Mouse (Mus musculus) lung, embryonic 15.5 days (tissue): ENCODE results near the gene Lgi1. TPM values are rescaled to one million over a fixed set of nuclear protein-coding genes. Genes with fewer than 3 reads are reported as not detected.

ENCODE experiments used
- ATAC-seq: fragments of 200-750 bp; cut with Nextera tagmentation; 2 replicates; pipeline ENCODE4 v1.8.0; 2017; ENCODE audit warnings: moderate number of reproducible peaks, borderline replicate concordance; ENCODE audit not compliant: low FRiP score, low TSS enrichment; ENCODE audit errors: extremely low read depth
- H3K27ac ChIP-seq: fragments of 300-500 bp; sonication (generic); 2 replicates; pipeline ENCODE4 v1.5.1; 2015; ENCODE audit warnings: moderate library complexity, mild to moderate bottlenecking, inconsistent platforms
- H3K27me3 ChIP-seq: fragments of 300-500 bp; sonication (generic); 2 replicates; pipeline ENCODE4 v1.6.1; 2015; ENCODE audit warnings: inconsistent platforms
- H3K36me3 ChIP-seq: fragments of 300-500 bp; sonication (generic); 2 replicates; pipeline ENCODE4 v1.6.1; 2015; ENCODE audit warnings: inconsistent platforms
- H3K4me1 ChIP-seq: fragments of 300-500 bp; sonication (generic); 2 replicates; pipeline ENCODE4 v1.6.1; 2015; ENCODE audit warnings: inconsistent platforms
- H3K4me2 ChIP-seq: fragments of 300-500 bp; sonication (generic); 2 replicates; pipeline ENCODE4 v1.6.1; 2015; ENCODE audit warnings: inconsistent platforms, mild to moderate bottlenecking, moderate library complexity
- H3K4me3 ChIP-seq: fragments of 300-500 bp; sonication (generic); 2 replicates; pipeline ENCODE4 v1.5.1; 2015; ENCODE audit warnings: mild to moderate bottlenecking, inconsistent platforms
- H3K9ac ChIP-seq: fragments of 300-500 bp; sonication (generic); 2 replicates; pipeline ENCODE4 v1.6.1; 2015; ENCODE audit warnings: inconsistent platforms
- H3K9me3 ChIP-seq: fragments of 300-500 bp; sonication (generic); 2 replicates; pipeline ENCODE4 v1.6.1; 2016; ENCODE audit warnings: inconsistent platforms
- WGBS: fragments of 180-500 bp; shearing (Covaris S2); methylation state at CpG from one replicate; pipeline ENCODE4 v1.1.7; 2015; 5-methylcytosine and 5-hydroxymethylcytosine counted together
- polyA plus RNA-seq: library from polyadenylated mRNA; unstranded; fragments of >200 nt; fragmentation: Nextera tagmentation; extraction: Ambion mirVana; gene quantifications from 2 replicates; pipeline ENCODE4 v1.2.1, GENCODE M21; 2015

Lgi1 gene
- polyA plus RNA-seq, 1 experiment from 2014 or later: 0.39 TPM

DNA sequence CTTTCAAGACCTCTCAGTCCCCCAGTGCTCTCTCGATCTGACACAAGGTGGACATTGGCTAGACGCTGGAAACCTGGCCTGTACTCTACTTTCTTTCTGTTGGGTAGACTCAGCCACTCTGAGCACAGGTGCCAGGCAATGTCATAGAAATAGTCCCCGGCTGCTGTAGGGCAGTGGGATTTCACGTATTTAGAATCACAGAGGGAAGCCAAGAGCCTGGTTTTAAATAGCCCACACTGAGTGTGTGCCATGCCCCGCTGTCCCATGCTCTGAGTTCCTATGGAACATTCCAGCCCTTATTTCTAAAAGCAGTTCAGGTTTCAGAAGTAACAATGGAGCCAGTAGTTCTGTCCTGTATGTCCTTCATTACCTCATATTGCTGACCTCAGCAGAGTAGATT, 3.1 kb downstream of the Lgi1 start:
- no peak overlapping the region for H3K9ac ChIP-seq
- peaks cover 14% of the 10 kb centered on the region for H3K27me3 ChIP-seq
- no peak overlapping the region for H3K4me2 ChIP-seq
- H3K4me1 ChIP-seq: 0 out of 2 replicates have a peak, but pooled peaks cover 5% of the 10 kb centered on the region
- 82% methylated on average over 5 of the region's 5 CpGs for WGBS
- H3K4me3 ChIP-seq: no peak overlapping the region
- no peaks in the 10 kb centered on the region for H3K36me3 ChIP-seq
- H3K9me3 ChIP-seq: no peaks in the 10 kb centered on the region
- ATAC-seq: no peak
- H3K27ac ChIP-seq: no peak overlapping the region

GRCm38 (mm10) chr19:38271071-38271470, 6.7 kb downstream of the Lgi1 start:
- no peaks in the 10 kb centered on the region for H3K27me3 ChIP-seq
- no peak overlapping the region for H3K4me2 ChIP-seq
- no peak overlapping the region for H3K4me3 ChIP-seq
- H3K27ac ChIP-seq: no peak overlapping the region
- no peaks in the 10 kb centered on the region for H3K36me3 ChIP-seq
- ATAC-seq: no peak
- H3K9me3 ChIP-seq: no peaks in the 10 kb centered on the region
- no peak overlapping the region for H3K9ac ChIP-seq
- 34% methylated on average over 6 of the region's 6 CpGs for WGBS
- no peaks in the 10 kb centered on the region for H3K4me1 ChIP-seq

DNA sequence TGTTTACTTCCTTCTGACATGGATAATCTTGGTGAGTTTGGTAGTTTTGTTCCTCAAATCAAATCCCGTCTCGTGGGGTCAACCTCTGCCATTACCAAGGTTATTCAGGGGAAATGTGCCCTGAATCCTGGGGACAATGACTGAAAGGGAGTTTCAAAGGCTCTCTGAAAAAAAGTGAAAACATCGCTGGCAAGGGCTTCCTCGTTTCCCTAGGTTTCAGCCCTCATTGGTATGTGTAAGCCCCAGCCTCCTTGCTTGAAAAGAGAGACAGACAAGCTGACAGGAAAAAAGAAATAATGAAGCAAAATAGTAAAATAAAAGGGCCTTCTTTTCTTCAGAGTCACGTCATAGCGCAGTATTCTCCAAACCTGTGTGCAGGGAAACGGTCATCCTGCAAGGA, 9.5 kb downstream of the Lgi1 start:
- no peaks in the 10 kb centered on the region for H3K4me1 ChIP-seq
- H3K27ac ChIP-seq: no peak overlapping the region
- H3K9ac ChIP-seq: no peak overlapping the region
- H3K4me3 ChIP-seq: no peak overlapping the region
- no peak overlapping the region for H3K4me2 ChIP-seq
- 74% methylated on average over 7 of the region's 7 CpGs for WGBS
- no peaks in the 10 kb centered on the region for H3K36me3 ChIP-seq
- H3K27me3 ChIP-seq: no peaks in the 10 kb centered on the region
- no peak for ATAC-seq
- no peaks in the 10 kb centered on the region for H3K9me3 ChIP-seq

DNA sequence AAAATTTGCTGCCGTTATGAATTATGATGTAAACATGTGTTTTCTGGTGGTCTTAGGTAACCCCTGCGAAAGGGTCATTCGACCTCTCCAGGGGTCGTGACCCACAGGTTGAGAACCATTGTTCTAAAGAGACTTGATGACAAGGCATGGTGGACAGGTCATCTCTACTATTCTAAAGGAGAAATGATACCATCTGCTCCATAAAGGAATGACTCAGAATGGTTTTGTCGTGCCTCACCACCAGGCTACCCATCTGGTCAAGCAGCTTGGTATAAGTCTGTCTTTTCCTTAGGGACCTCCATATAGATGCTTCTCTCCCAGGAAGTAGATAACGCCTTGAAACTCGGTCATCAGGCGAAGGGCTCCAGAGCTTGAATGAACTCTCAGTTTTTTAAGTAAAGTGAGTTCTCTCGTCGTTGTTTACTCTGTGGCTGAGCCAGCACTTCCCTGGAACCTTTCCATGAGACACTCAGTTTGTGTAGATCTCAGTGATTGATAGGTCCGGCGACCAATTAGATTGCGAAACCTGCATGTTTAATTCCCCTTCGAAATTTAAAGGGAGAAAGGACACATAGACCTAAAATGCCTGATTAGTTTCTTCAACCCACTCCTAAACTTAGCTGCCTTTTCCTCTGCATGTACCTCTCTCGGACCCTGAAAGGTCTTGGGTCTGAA, 10.5 kb downstream of the Lgi1 start:
- no peaks in the 10 kb centered on the region for H3K9me3 ChIP-seq
- no peaks in the 10 kb centered on the region for H3K4me1 ChIP-seq
- no peaks in the 10 kb centered on the region for H3K27me3 ChIP-seq
- H3K36me3 ChIP-seq: no peaks in the 10 kb centered on the region
- H3K4me2 ChIP-seq: no peak overlapping the region
- H3K4me3 ChIP-seq: no peak overlapping the region
- ATAC-seq: no peak
- H3K27ac ChIP-seq: no peak overlapping the region
- no peak overlapping the region for H3K9ac ChIP-seq
- WGBS: 58% methylated on average over 15 of the region's 15 CpGs

DNA sequence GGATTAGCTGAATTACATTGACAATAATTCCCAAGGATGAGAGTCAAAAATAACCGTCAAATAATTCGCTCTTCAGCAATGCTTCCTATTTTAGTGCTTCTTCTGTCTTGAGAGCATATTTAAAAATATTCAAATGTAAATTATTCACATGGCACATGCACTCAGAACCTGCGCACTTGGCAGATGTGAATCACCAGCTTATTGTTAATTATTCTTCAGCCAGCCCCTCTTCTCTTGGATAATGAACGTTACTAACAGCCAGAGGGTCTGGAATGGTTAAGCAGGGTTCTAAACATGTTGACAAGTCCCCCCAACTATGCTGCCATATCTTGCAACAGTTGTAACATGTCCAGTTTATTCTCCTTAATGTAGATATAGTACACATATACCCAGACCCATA, 11.9 kb downstream of the Lgi1 start:
- Histone ChIP-seq H3K36me3 (no peaks in the 10 kb centered on the region), H3K27me3 (no peaks in the 10 kb centered on the region), H3K9ac (no peak overlapping the region), H3K4me3 (no peak overlapping the region), H3K4me1 (no peaks in the 10 kb centered on the region), H3K27ac (no peak overlapping the region), H3K9me3 (no peaks in the 10 kb centered on the region), H3K4me2 (no peak overlapping the region)
- WGBS: 82% methylated on average over 4 of the region's 4 CpGs
- ATAC-seq: no peak

- Histone ChIP-seq H3K36me3 (no peaks in the 10 kb centered on the region), H3K9ac (no peak overlapping the region), H3K4me3 (no peak overlapping the region), H3K4me2 (no peak overlapping the region), H3K27ac (no peak overlapping the region), H3K27me3 (no peaks in the 10 kb centered on the region), H3K9me3 (no peaks in the 10 kb centered on the region), H3K4me1 (no peaks in the 10 kb centered on the region)
- 89% methylated on average over 10 of the region's 10 CpGs for WGBS
- ATAC-seq: no peak
These were observed 15.9 kb downstream of the Lgi1 start for GRCm38 (mm10) chr19:38280242-38280641.

DNA sequence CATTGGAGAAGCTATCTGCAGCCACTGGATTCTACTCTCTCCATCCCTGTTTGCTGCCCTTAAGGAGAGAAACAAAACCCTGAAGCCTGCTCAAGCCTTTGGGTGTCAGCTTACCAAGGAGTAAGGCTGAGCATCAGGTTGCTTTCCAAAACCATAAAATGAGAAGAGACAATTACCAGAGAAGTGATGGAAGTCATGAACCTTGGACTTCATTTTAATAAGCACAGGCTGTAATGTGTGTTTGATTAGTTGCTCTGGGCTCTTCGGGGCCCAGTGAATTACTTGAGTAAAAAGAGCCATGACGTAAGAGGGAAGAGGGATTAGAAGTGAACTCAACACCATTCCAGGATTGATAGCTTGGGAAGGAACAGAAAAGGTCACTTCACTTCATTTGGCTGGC, 18.1 kb downstream of the Lgi1 start:
- Histone ChIP-seq H3K4me1 (no peaks in the 10 kb centered on the region), H3K9ac (no peak overlapping the region), H3K27ac (no peak overlapping the region), H3K9me3 (no peaks in the 10 kb centered on the region), H3K36me3 (no peaks in the 10 kb centered on the region), H3K4me2 (no peak overlapping the region), H3K27me3 (no peaks in the 10 kb centered on the region), H3K4me3 (no peak overlapping the region)
- 33% methylated on average over 2 of the region's 2 CpGs for WGBS
- no peak for ATAC-seq

- no peaks in the 10 kb centered on the region for H3K27me3 ChIP-seq
- no peaks in the 10 kb centered on the region for H3K4me1 ChIP-seq
- H3K4me2 ChIP-seq: no peak overlapping the region
- H3K4me3 ChIP-seq: no peak overlapping the region
- ATAC-seq: no peak
- H3K9me3 ChIP-seq: no peaks in the 10 kb centered on the region
- no peaks in the 10 kb centered on the region for H3K36me3 ChIP-seq
- H3K27ac ChIP-seq: no peak overlapping the region
- WGBS: 75% methylated on average over 6 of the region's 6 CpGs
- H3K9ac ChIP-seq: no peak overlapping the region
These were observed 24.2 kb downstream of the Lgi1 start for GRCm38 (mm10) chr19:38288556-38288955.

GRCm38 (mm10) chr19:38291432-38291831, 27.1 kb downstream of the Lgi1 start:
- Histone ChIP-seq H3K27ac (no peak overlapping the region), H3K4me3 (no peak overlapping the region), H3K9me3 (no peaks in the 10 kb centered on the region), H3K9ac (no peak overlapping the region), H3K27me3 (no peaks in the 10 kb centered on the region), H3K4me1 (no peaks in the 10 kb centered on the region), H3K36me3 (no peaks in the 10 kb centered on the region), H3K4me2 (no peak overlapping the region)
- no peak for ATAC-seq
- 71% methylated on average over 6 of the region's 6 CpGs for WGBS

DNA sequence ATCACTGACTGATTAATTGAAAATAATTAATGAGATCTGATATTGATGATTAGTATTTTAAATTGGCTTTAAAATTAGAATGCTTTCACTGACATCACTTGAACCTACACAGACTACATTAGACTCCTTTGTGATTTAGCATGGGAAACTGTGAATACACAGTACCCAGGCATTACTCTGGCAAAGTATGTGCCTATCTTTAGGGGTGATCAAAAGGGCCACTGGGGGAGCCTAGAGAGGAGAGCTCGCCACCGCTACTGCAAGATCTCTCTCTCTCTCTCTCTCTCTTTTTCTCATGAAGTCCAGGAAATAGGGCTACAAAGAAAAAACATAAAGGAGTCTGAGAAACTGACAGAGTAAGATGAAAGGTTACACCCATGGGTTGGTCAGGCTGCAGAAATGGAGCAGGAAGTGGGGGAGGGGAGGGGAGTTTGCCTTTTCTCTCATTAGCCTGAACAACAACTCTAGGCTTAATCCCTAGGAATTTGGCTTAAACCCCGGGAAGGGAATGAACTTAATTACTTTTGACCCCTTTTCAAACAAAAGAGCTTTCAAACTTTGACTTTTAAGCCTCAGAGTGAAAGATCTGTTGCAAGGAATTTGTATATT, 33.8 kb downstream of the Lgi1 start:
- ATAC-seq: no peak
- no peak overlapping the region for H3K27ac ChIP-seq
- WGBS: 10% methylated on average over 3 of the region's 3 CpGs
- H3K4me2 ChIP-seq: no peak overlapping the region
- H3K27me3 ChIP-seq: no peaks in the 10 kb centered on the region
- H3K4me1 ChIP-seq: no peaks in the 10 kb centered on the region
- H3K4me3 ChIP-seq: no peak overlapping the region
- no peak overlapping the region for H3K9ac ChIP-seq
- H3K9me3 ChIP-seq: no peaks in the 10 kb centered on the region
- H3K36me3 ChIP-seq: no peaks in the 10 kb centered on the region

DNA sequence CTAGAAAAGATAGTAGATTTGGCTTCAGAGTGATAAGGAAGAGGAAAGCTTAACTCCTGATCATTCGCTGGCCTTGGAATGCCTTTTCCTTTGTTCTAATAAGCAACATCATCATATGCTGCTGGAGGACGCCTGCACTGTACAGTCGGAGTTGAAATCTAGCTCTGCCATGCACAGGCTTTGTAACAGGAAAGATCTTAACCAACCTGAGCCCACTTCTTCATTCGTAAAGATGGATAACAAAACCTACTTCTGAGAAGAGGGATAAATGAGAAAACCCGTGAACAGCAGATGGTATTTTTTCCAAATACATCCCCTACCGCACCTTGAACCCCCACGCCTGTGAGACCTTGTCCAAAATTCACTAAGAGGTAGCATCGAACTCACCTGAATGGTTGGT, 43.8 kb downstream of the Lgi1 start:
- Histone ChIP-seq H3K4me2 (no peak overlapping the region), H3K27me3 (no peaks in the 10 kb centered on the region), H3K4me1 (no peaks in the 10 kb centered on the region), H3K27ac (no peak overlapping the region), H3K4me3 (no peak overlapping the region), H3K9ac (no peak overlapping the region), H3K36me3 (no peaks in the 10 kb centered on the region), H3K9me3 (no peaks in the 10 kb centered on the region)
- 85% methylated on average over 8 of the region's 8 CpGs for WGBS
- no peak for ATAC-seq

DNA sequence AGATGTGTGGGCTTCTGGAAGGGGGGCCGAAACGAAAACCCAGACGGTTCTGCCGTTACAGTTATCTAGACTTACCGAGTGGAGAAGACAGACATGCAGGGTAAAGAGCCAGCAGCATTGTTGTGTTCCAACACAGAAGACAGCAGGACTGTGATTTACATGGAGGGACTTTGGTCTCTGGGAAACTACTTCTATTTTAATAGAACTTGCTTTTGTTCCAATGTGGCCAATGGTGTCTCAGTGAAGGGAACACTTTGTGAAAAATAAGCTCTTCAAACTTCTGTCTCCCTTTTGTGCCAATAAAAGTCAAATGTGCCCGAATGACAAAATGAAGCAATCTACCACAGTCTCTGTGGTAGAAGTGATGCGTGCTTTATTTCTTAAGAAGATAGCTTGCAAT, 50.8 kb downstream of the Lgi1 start:
- Histone ChIP-seq H3K4me1 (no peaks in the 10 kb centered on the region), H3K36me3 (no peaks in the 10 kb centered on the region), H3K9ac (no peak overlapping the region), H3K27ac (no peak overlapping the region), H3K4me2 (no peak overlapping the region), H3K9me3 (no peaks in the 10 kb centered on the region), H3K4me3 (no peak overlapping the region), H3K27me3 (no peaks in the 10 kb centered on the region)
- WGBS: 83% methylated on average over 7 of the region's 7 CpGs
- ATAC-seq: no peak
